Mouse (Mus musculus) forebrain, embryonic 14.5 days (tissue): Measurements from ENCODE around the gene Rpl18a. TPM values are rescaled to one million over a fixed set of nuclear protein-coding genes. Genes with fewer than 3 reads are reported as not detected.

Experiments used
- ATAC-seq: fragments of 200-750 bp; cut with Nextera tagmentation; 2 replicates; pipeline ENCODE4 v1.8.0; 2017; ENCODE audit warnings: mild to moderate bottlenecking, moderate library complexity
- DNase-seq: peaks from one replicate; pipeline ENCODE4 v3.0.0-alpha.2; 2015; ENCODE audit warnings: low spot score
- H3K27ac ChIP-seq: fragments of 300-500 bp; sonication (generic); 2 replicates; pipeline ENCODE4 v1.5.1; 2014; ENCODE audit warnings: low read depth, mild to moderate bottlenecking, control low read depth, low read length, moderate library complexity
- H3K27me3 ChIP-seq: fragments of 300-500 bp; sonication (generic); replicated peaks from 2 replicates; pipeline ENCODE4 v1.6.1; 2014; ENCODE audit warnings: low read length, control low read depth, mixed read lengths; ENCODE audit not compliant: control insufficient read depth, insufficient read depth
- H3K36me3 ChIP-seq: fragments of 300-500 bp; sonication (generic); 2 replicates; pipeline ENCODE4 v1.6.1; 2014; ENCODE audit warnings: low read length, control low read depth; ENCODE audit not compliant: control insufficient read depth, insufficient read depth
- H3K4me1 ChIP-seq: fragments of 300-500 bp; sonication (generic); 2 replicates; pipeline ENCODE4 v1.6.1; 2014; ENCODE audit warnings: antibody characterized with exemption, low read length, control low read depth; ENCODE audit not compliant: control insufficient read depth, insufficient read depth
- H3K4me2 ChIP-seq: fragments of 300-500 bp; sonication (generic); 2 replicates; pipeline ENCODE4 v1.6.1; 2014; ENCODE audit warnings: mild to moderate bottlenecking, control low read depth, low read length
- H3K4me3 ChIP-seq: fragments of 300-500 bp; sonication (generic); 2 replicates; pipeline ENCODE4 v1.5.1; 2014; ENCODE audit warnings: low read depth, low read length, control low read depth
- H3K9ac ChIP-seq: fragments of 300-500 bp; sonication (generic); 2 replicates; pipeline ENCODE4 v1.6.1; 2014; ENCODE audit warnings: mild to moderate bottlenecking, low read length, control low read depth, moderate library complexity
- H3K9me3 ChIP-seq: fragments of 300-500 bp; sonication (generic); replicated peaks from 2 replicates; pipeline ENCODE4 v1.6.1; 2016; ENCODE audit warnings: low read length, control low read depth, mixed read lengths; ENCODE audit not compliant: control insufficient read depth
- WGBS: fragments of 180-500 bp; shearing (Covaris S2); extraction: QIAGEN DNeasy Blood & Tissue Kit; methylation state at CpG from one replicate; pipeline ENCODE4 v1.1.7; 2014; 5-methylcytosine and 5-hydroxymethylcytosine counted together
- polyA plus RNA-seq: library from polyadenylated mRNA; unstranded; fragments of >200 nt; fragmentation: Nextera tagmentation; extraction: Ambion mirVana; gene quantifications from 2 replicates; pipeline ENCODE4 v1.2.1, GENCODE M21; 2014

The Rpl18a gene
- polyA plus RNA-seq, 1 experiment from 2014 or later = 4,258 TPM

GRCm38 (mm10) chr8:70879500-70879899, 17.7 kb downstream of the Rpl18a start:
- ATAC-seq (no peak), DNase-seq (no peak)
- no peaks in the 10 kb centered on the region for H3K36me3 ChIP-seq
- H3K4me2 ChIP-seq = no peak overlapping the region
- H3K9me3 ChIP-seq = no peaks in the 10 kb centered on the region
- no peak overlapping the region for H3K9ac ChIP-seq
- no peak overlapping the region for H3K4me3 ChIP-seq
- no peaks in the 10 kb centered on the region for H3K27me3 ChIP-seq
- H3K27ac ChIP-seq = no peak overlapping the region
- no peaks in the 10 kb centered on the region; the same call in 1 of the 2 replicates for H3K4me1 ChIP-seq
- WGBS = 49% methylated on average over 4 of the region's 4 CpGs

- Histone ChIP-seq H3K4me1 (no peaks in the 10 kb centered on the region; the same call in 1 of the 2 replicates), H3K27me3 (no peaks in the 10 kb centered on the region), H3K4me2 (no peak overlapping the region), H3K4me3 (no peak overlapping the region), H3K27ac (no peak overlapping the region), H3K9ac (no peak overlapping the region), H3K36me3 (no peaks in the 10 kb centered on the region), H3K9me3 (no peaks in the 10 kb centered on the region)
- no peak for ATAC-seq
- WGBS = 56% methylated on average over 2 of the region's 2 CpGs
- DNase-seq = no peak
Measured at GRCm38 (mm10) chr8:70878178-70878577, 19.0 kb downstream of the Rpl18a start.

- Histone ChIP-seq H3K4me2 (no peak overlapping the region), H3K9ac (no peak overlapping the region), H3K36me3 (no peaks in the 10 kb centered on the region), H3K4me3 (no peak overlapping the region), H3K9me3 (no peaks in the 10 kb centered on the region), H3K4me1 (peaks cover 5% of the 10 kb centered on the region), H3K27ac (no peak overlapping the region), H3K27me3 (no peaks in the 10 kb centered on the region)
- DNase-seq (no peak), ATAC-seq (no peak)
- WGBS = 65% methylated on average over 4 of the region's 4 CpGs
Measured at GRCm38 (mm10) chr8:70876382-70876781, 20.8 kb downstream of the Rpl18a start.

- Histone ChIP-seq H3K9me3 (no peaks in the 10 kb centered on the region), H3K4me3 (no peak overlapping the region), H3K27me3 (no peaks in the 10 kb centered on the region), H3K27ac (no peak overlapping the region), H3K4me1 (peaks cover 5% of the 10 kb centered on the region), H3K9ac (no peak overlapping the region), H3K36me3 (no peaks in the 10 kb centered on the region), H3K4me2 (no peak overlapping the region)
- ATAC-seq (no peak), DNase-seq (no peak)
- WGBS = 91% methylated on average over 13 of the region's 13 CpGs
Measured at GRCm38 (mm10) chr8:70874441-70874840, 22.8 kb downstream of the Rpl18a start.

- H3K4me3 ChIP-seq = peak within 1 kb of the TSS; percentile 65
- DNase-seq (peak; percentile 96), ATAC-seq (peak; percentile 92)
- WGBS = under 1% methylated on average over 46 of the region's 46 CpGs
- peaks cover 3% of the 10 kb centered on the region for H3K36me3 ChIP-seq
- peak within 1 kb of the TSS; percentile 67 for H3K9ac ChIP-seq
- H3K27me3 ChIP-seq = no peaks in the 10 kb centered on the region
- H3K4me1 ChIP-seq = peaks cover 13% of the 10 kb centered on the region
- peak within 1 kb of the TSS; percentile 81; the same call in 1 of the 2 replicates for H3K27ac ChIP-seq
- H3K9me3 ChIP-seq = no peaks in the 10 kb centered on the region
- H3K4me2 ChIP-seq = peak within 1 kb of the TSS; percentile 63
Measured at GRCm38 (mm10) chr8:70873364-70873985, 23.7 kb downstream of the Rpl18a start, which contains the start of gene Ccdc124. Gene Ccdc124 (minus strand): TSS chr8:70873935.

GRCm38 (mm10) chr8:70872643-70873363, 24.4 kb downstream of the Rpl18a start:
- WGBS = 6% methylated on average over 31 of the region's 31 CpGs
- Histone ChIP-seq H3K27me3 (no peaks in the 10 kb centered on the region), H3K4me3 (peak overlapping the region; percentile 65), H3K27ac (peak overlapping the region; percentile 81; the same call in 1 of the 2 replicates), H3K36me3 (peaks cover 9% of the 10 kb centered on the region), H3K4me1 (peaks cover 13% of the 10 kb centered on the region), H3K9me3 (no peaks in the 10 kb centered on the region), H3K4me2 (peak overlapping the region; percentile 63), H3K9ac (peak overlapping the region; percentile 67)
- DNase-seq = no peak
- ATAC-seq = 0 out of 2 replicates have a peak, but pooled peaks have one; percentile 0

- Histone ChIP-seq H3K4me2 (no peak overlapping the region), H3K4me1 (peaks cover 16% of the 10 kb centered on the region), H3K9me3 (no peaks in the 10 kb centered on the region), H3K27ac (no peak overlapping the region), H3K4me3 (no peak overlapping the region), H3K27me3 (no peaks in the 10 kb centered on the region), H3K36me3 (peaks cover 9% of the 10 kb centered on the region), H3K9ac (no peak overlapping the region)
- WGBS = 79% methylated on average over 5 of the region's 5 CpGs
- DNase-seq = no peak
- no peak for ATAC-seq
Measured at GRCm38 (mm10) chr8:70871195-70871807, 25.9 kb downstream of the Rpl18a start.

- Histone ChIP-seq H3K4me1 (peaks cover 24% of the 10 kb centered on the region), H3K9ac (peak overlapping the region; percentile 48), H3K4me2 (peak overlapping the region; percentile 23; the same call in 1 of the 2 replicates), H3K27me3 (no peaks in the 10 kb centered on the region), H3K4me3 (no peak overlapping the region), H3K9me3 (no peaks in the 10 kb centered on the region), H3K36me3 (peaks cover 9% of the 10 kb centered on the region), H3K27ac (peak overlapping the region; percentile 46; the same call in 1 of the 2 replicates)
- ATAC-seq = no peak
- WGBS = 48% methylated on average over 16 of the region's 16 CpGs
- DNase-seq = peak; percentile 88
Measured at GRCm38 (mm10) chr8:70869601-70870041, 27.6 kb downstream of the Rpl18a start.
